Mouse (Mus musculus): ENCODE measurements around the gene Ttll1. TPM values are rescaled to one million over a fixed set of nuclear protein-coding genes. Genes with fewer than 3 reads are reported as not detected.

Gene Ttll1
- polyA plus RNA-seq, 1 experiment from 2014 or later = 6.0 TPM

DNA sequence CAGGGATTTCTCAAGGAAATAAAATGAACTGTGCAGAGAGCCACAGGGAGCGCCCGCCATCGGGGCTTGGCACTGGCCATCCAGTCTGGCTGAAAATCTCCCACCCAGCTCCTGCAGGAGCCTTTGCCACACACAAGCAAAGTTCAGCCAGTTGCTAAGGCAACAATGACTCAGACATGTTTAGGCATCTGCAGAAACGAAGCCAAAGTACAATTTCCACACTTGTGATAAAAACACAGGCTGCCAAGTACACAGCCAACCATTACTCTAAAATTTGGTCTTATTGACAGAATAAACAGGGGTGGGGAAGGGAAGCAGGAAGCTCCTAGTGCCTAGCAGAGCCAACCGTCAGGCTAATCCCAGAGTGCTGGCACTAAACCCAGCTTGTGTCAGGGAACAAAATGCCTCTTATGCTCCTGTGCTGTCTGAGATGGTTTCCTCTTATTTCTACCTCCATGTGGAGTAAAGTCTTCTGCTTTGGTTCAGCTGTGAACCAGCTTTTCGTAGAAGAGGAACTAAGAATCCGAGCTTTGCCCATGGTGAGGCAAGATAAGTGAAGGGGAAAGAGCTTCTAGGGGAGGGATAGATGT, 59.0 kb downstream of the Ttll1 start:
- Histone ChIP-seq H3K9me3 (ENCODE audit: control insufficient read depth) (no peaks in the 10 kb centered on the region), H3K9ac (ENCODE audit: low read depth, low read length) (no peak overlapping the region), H3K27ac (ENCODE audit: low read depth, low read length) (peak overlapping the region; percentile 87), H3K4me3 (ENCODE audit: low read depth, low read length) (no peak overlapping the region), H3K36me3 (ENCODE audit: control insufficient read depth, insufficient read depth) (no peaks in the 10 kb centered on the region), H3K4me1 (replicated peaks; ENCODE audit: control insufficient read depth, insufficient read depth, low read length) (peaks cover 40% of the 10 kb centered on the region), H3K27me3 (replicated peaks; ENCODE audit: control insufficient read depth, insufficient read depth, low read length) (no peaks in the 10 kb centered on the region), H3K4me2 (replicated peaks; ENCODE audit: low read depth) (peak overlapping the region; percentile 37)
- ATAC-seq = peak; percentile 71
- 27% methylated on average over 7 of the region's 7 CpGs for WGBS
- no peak for TF ChIP-seq CTCF (IDR thresholded peaks at IDR 0.05; ENCODE audit: low read depth)

DNA sequence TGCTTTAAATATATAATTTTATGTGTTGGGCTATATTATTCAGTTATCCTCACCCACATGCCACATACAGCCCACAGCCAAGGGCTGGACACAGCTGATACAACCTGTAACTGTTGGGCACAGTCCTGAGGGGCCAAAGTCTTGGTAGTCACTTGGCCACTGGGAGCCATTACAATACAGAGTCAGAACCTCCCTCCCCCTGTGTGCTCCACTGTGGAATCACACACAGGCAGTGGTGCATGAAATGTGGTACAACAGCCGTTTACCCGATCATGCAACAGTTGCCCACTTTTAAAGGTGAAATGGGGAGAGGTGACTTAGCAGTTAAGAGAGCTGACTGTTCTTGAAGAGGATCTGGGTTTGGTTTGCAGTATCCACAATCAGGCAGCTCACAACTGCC, 60.7 kb downstream of the Ttll1 start:
- Histone ChIP-seq H3K9me3 (ENCODE audit: control insufficient read depth) (no peaks in the 10 kb centered on the region), H3K36me3 (ENCODE audit: control insufficient read depth, insufficient read depth) (no peaks in the 10 kb centered on the region), H3K27ac (ENCODE audit: low read depth, low read length) (no peak overlapping the region), H3K4me2 (replicated peaks; ENCODE audit: low read depth) (no peak overlapping the region), H3K9ac (ENCODE audit: low read depth, low read length) (no peak overlapping the region), H3K4me3 (ENCODE audit: low read depth, low read length) (no peak overlapping the region), H3K4me1 (replicated peaks; ENCODE audit: control insufficient read depth, insufficient read depth, low read length) (peaks cover 49% of the 10 kb centered on the region), H3K27me3 (replicated peaks; ENCODE audit: control insufficient read depth, insufficient read depth, low read length) (no peaks in the 10 kb centered on the region)
- ATAC-seq = no peak
- no peak for TF ChIP-seq CTCF (IDR thresholded peaks at IDR 0.05; ENCODE audit: low read depth)
- 100% methylated on average over 2 of the region's 2 CpGs for WGBS

DNA sequence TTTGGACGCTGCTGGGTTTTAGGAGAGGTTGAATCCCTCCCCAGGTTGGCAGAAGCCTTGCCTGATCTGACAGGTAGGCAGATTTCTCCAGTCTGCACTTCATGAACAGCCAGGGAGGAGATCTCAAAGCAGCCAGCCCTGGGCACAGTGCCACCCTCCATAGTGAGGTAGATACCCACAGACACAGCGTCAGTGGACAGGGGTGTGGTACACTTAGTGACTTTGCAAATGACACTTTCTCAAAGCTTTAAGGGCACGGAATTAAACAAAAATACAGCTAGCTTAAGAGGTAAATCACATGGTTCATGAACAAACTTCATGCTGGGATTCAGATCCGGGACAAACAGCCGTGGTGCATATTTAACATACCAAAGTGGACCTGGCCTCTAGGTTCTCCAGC, 62.0 kb downstream of the Ttll1 start:
- ATAC-seq = no peak
- 53% methylated on average over 5 of the region's 5 CpGs for WGBS
- Histone ChIP-seq H3K4me3 (ENCODE audit: low read depth, low read length) (no peak overlapping the region), H3K4me2 (replicated peaks; ENCODE audit: low read depth) (no peak overlapping the region), H3K27ac (ENCODE audit: low read depth, low read length) (no peak overlapping the region), H3K4me1 (replicated peaks; ENCODE audit: control insufficient read depth, insufficient read depth, low read length) (peaks cover 49% of the 10 kb centered on the region), H3K36me3 (ENCODE audit: control insufficient read depth, insufficient read depth) (no peaks in the 10 kb centered on the region), H3K9me3 (ENCODE audit: control insufficient read depth) (no peaks in the 10 kb centered on the region), H3K27me3 (replicated peaks; ENCODE audit: control insufficient read depth, insufficient read depth, low read length) (no peaks in the 10 kb centered on the region), H3K9ac (ENCODE audit: low read depth, low read length) (no peak overlapping the region)
- no peak for TF ChIP-seq CTCF (IDR thresholded peaks at IDR 0.05; ENCODE audit: low read depth)

DNA sequence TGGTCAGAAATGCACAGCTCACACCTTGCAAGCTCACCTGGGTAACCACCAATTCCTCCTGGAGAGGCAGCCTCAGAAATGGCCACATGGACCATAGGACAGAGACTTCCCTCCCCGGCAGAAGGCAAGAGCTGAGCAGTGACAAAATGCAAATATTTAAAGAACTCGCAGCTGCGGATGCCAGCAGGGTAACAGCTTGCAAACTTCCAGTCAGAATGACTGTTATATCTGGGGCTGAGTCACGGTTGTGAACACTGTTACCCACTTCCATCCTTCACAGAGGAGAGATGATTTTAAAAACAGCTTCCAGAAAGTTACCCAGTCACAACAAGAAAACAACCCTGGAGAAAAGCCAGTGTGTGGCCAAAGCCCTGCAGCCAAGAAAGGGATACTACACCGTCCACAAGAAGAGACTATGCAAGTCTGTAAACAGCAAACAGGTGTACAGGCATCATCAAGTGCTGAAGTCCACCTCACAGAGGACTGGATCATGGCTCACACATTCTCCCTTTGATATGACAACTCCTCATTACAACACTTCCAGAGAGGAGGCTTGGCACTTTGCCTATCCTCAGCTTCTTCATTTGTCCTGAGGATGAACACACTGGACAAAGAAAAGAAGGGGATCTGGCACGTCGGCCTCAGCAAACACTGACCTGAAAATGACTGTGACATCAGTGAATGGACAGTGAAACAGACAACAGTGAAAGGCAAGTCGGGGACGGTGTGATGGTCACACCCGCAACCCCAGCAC, 62.7 kb downstream of the Ttll1 start:
- Histone ChIP-seq H3K4me1 (replicated peaks; ENCODE audit: control insufficient read depth, insufficient read depth, low read length) (peaks cover 50% of the 10 kb centered on the region), H3K9me3 (ENCODE audit: control insufficient read depth) (no peaks in the 10 kb centered on the region), H3K4me2 (replicated peaks; ENCODE audit: low read depth) (no peak overlapping the region), H3K27ac (ENCODE audit: low read depth, low read length) (peak overlapping the region; percentile 36; the same call in 1 of the 2 replicates), H3K36me3 (ENCODE audit: control insufficient read depth, insufficient read depth) (no peaks in the 10 kb centered on the region), H3K27me3 (replicated peaks; ENCODE audit: control insufficient read depth, insufficient read depth, low read length) (no peaks in the 10 kb centered on the region), H3K4me3 (ENCODE audit: low read depth, low read length) (no peak overlapping the region), H3K9ac (ENCODE audit: low read depth, low read length) (no peak overlapping the region)
- WGBS = 32% methylated on average over 10 of the region's 10 CpGs
- no peak for ATAC-seq
- TF ChIP-seq CTCF (IDR thresholded peaks at IDR 0.05; ENCODE audit: low read depth) = 0 out of 2 replicates have a peak, but pooled peaks have one; percentile 3

DNA sequence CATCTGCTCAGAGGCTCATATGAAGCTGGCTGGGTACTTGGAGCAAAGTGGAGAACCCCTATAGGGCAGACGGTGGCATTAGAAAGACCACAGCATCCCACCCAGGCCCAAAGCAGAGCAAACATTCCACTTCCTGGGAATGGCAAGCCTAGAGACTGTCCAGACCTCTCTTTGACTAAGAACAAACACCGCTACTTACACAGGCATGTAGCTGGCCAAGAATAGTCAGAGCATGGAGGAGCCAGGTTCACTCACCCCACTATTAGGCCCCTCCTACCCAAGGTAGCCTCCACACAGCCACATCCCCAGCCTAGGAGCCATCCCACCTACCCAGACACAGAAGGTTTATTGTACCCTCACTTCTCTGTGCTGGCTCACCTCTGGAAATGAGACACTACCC, 64.8 kb downstream of the Ttll1 start:
- H3K4me3 ChIP-seq (ENCODE audit: low read depth, low read length) = no peak overlapping the region
- H3K36me3 ChIP-seq (ENCODE audit: control insufficient read depth, insufficient read depth) = no peaks in the 10 kb centered on the region
- peaks cover 33% of the 10 kb centered on the region for H3K4me1 ChIP-seq (replicated peaks; ENCODE audit: control insufficient read depth, insufficient read depth, low read length)
- ATAC-seq = no peak
- no peak overlapping the region for H3K4me2 ChIP-seq (replicated peaks; ENCODE audit: low read depth)
- no peaks in the 10 kb centered on the region for H3K9me3 ChIP-seq (ENCODE audit: control insufficient read depth)
- no peak overlapping the region for H3K9ac ChIP-seq (ENCODE audit: low read depth, low read length)
- WGBS = 66% methylated on average over 2 of the region's 2 CpGs
- no peaks in the 10 kb centered on the region for H3K27me3 ChIP-seq (replicated peaks; ENCODE audit: control insufficient read depth, insufficient read depth, low read length)
- TF ChIP-seq CTCF (IDR thresholded peaks at IDR 0.05; ENCODE audit: low read depth) = no peak
- 0 out of 2 replicates have a peak overlapping the region, but pooled peaks have one; percentile 35 for H3K27ac ChIP-seq (ENCODE audit: low read depth, low read length)

DNA sequence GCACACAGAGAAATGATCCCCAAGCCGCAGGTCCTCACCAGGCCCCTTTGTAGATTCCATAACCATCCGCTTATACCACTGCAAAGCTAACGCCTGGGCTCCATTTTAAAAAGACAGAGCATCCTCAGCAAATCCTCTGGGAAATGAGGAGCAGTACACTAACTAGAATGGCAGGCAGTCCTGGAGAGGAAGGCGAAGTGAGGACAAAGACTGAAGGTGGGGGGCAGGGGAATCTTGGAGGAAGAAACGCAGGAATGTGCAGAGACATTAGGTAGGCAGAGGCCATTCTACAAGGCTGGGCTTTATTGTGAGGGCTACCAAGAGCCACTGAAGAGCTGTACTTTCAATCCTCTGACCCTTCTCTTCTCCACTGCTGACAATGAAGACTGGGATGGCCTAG, 65.3 kb downstream of the Ttll1 start:
- WGBS = 65% methylated on average over 5 of the region's 5 CpGs
- Histone ChIP-seq H3K4me3 (ENCODE audit: low read depth, low read length) (no peak overlapping the region), H3K27me3 (replicated peaks; ENCODE audit: control insufficient read depth, insufficient read depth, low read length) (no peaks in the 10 kb centered on the region), H3K9ac (ENCODE audit: low read depth, low read length) (no peak overlapping the region), H3K27ac (ENCODE audit: low read depth, low read length) (peak overlapping the region; percentile 35; the same call in 1 of the 2 replicates), H3K4me2 (replicated peaks; ENCODE audit: low read depth) (no peak overlapping the region), H3K4me1 (replicated peaks; ENCODE audit: control insufficient read depth, insufficient read depth, low read length) (peaks cover 29% of the 10 kb centered on the region), H3K36me3 (ENCODE audit: control insufficient read depth, insufficient read depth) (no peaks in the 10 kb centered on the region), H3K9me3 (ENCODE audit: control insufficient read depth) (no peaks in the 10 kb centered on the region)
- TF ChIP-seq CTCF (IDR thresholded peaks at IDR 0.05; ENCODE audit: low read depth) = no peak
- no peak for ATAC-seq
